9 mouse cellular contexts compared by ENCODE assay signal in the genomic region with DNA sequence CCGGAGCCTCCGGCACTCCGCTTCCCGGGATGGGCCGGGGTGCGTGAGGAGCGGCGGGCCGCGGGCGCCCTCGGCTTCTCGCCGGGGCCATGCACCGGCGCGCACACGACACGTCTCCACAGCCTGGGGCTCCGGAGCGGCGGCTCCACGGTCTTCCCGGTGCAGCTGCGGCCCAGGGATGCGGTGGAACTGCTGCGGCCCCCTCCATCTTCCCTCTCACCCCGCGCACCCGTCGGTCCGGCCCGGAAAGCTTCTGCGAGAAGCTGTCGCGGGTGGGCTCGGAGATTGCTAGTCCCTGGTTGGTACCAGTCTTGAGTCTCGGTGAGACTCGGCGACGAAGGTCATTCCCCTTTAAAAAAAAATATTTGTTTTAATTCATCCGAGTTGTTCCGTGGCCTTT. TPM values are rescaled to one million over a fixed set of nuclear protein-coding genes. Genes with fewer than 3 reads are reported as not detected.
DNase-seq lines count a peak whose midpoint lies in the region; ATAC-seq and TF ChIP-seq lines count a peak whose summit lies in the region.
"Had no signal": no experiment of that assay in that cellular context is flagged by ENCODE, and none has a peak within 500 bp of the region (broad histone marks: within the 10 kb centered on the region; RNA-seq: fewer than 3 reads in every experiment).

No protein-coding gene starts in this region.

- no peak for DNase-seq in heart, adult 8-10 months (ENCODE audit: low spot score)
- DNase-seq in cerebellum, adult 18-20 months, result no peak
- DNase-seq in spleen, adult 18-20 months, result no peak

- peak overlapping the region; percentile 98 for H3K27ac ChIP-seq in heart, embryonic 12.5 days (ENCODE audit: poor library complexity, severe bottlenecking)
- H3K27ac ChIP-seq in embryonic fibroblast, embryonic 13.5 days (ENCODE audit: insufficient read depth, low read length), result peak overlapping the region; percentile 29; the same call in 1 of the 2 replicates
- peak overlapping the region; percentile 98 for H3K27ac ChIP-seq in limb, embryonic 13.5 days
- peak overlapping the region; percentile 98 for H3K27ac ChIP-seq in neural tube, embryonic 15.5 days (replicated peaks)

- ATAC-seq in heart, embryonic 12.5 days (ENCODE audit: insufficient number of reproducible peaks, low FRiP score), result peak; percentile 74
- ATAC-seq in limb, embryonic 13.5 days (ENCODE audit: low FRiP score, low read depth), result peak; percentile 58; the same call in 1 of the 2 replicates
- ATAC-seq in neural tube, embryonic 15.5 days (ENCODE audit: low FRiP score), result peak; percentile 70

- H3K27me3 ChIP-seq in heart, embryonic 12.5 days (replicated peaks), result 0 out of 2 replicates have a peak, but pooled peaks cover 3% of the 10 kb centered on the region
- peaks cover 28% of the 10 kb centered on the region for H3K27me3 ChIP-seq in E14TG2a.4 (ENCODE audit: insufficient read depth, low read length)
- H3K27me3 ChIP-seq in limb, embryonic 13.5 days, result no peaks in the 10 kb centered on the region
- H3K27me3 ChIP-seq in neural tube, embryonic 15.5 days (replicated peaks), result no peaks in the 10 kb centered on the region

- no peak for TF ChIP-seq POLR2A in embryonic fibroblast, embryonic 13.5 days (IDR thresholded peaks at IDR 0.05; ENCODE audit: low read depth, low read length)

- no peaks in the 10 kb centered on the region for H3K9me3 ChIP-seq in heart, embryonic 12.5 days (replicated peaks)
- no peaks in the 10 kb centered on the region for H3K9me3 ChIP-seq in E14TG2a.4 (ENCODE audit: low read length)
- no peaks in the 10 kb centered on the region for H3K9me3 ChIP-seq in limb, embryonic 13.5 days
- no peaks in the 10 kb centered on the region for H3K9me3 ChIP-seq in neural tube, embryonic 15.5 days (replicated peaks)

- peak overlapping the region; percentile 77 for H3K4me2 ChIP-seq in heart, embryonic 12.5 days
- H3K4me2 ChIP-seq in limb, embryonic 13.5 days (replicated peaks), result peak overlapping the region; percentile 69
- peak overlapping the region; percentile 77 for H3K4me2 ChIP-seq in neural tube, embryonic 15.5 days

- no peak for TF ChIP-seq CTCF in E14TG2a.4 (conservative IDR thresholded peaks at IDR 0.05; ENCODE audit: low read length)
- TF ChIP-seq CTCF in embryonic fibroblast, embryonic 13.5 days (IDR thresholded peaks at IDR 0.05; ENCODE audit: borderline replicate concordance, insufficient read depth, low read length), result no peak

- H3K4me3 ChIP-seq in heart, embryonic 12.5 days, result peak overlapping the region; percentile 91
- H3K4me3 ChIP-seq in E14TG2a.4 (replicated peaks; ENCODE audit: low read length), result peak overlapping the region; percentile 89
- peak overlapping the region; percentile 95 for H3K4me3 ChIP-seq in embryonic fibroblast, embryonic 13.5 days (ENCODE audit: insufficient read depth, low read length)
- peak overlapping the region; percentile 80 for H3K4me3 ChIP-seq in limb, embryonic 13.5 days
- H3K4me3 ChIP-seq in neural tube, embryonic 15.5 days (replicated peaks), result peak overlapping the region; percentile 89

- peak overlapping the region; percentile 95 for H3K9ac ChIP-seq in heart, embryonic 12.5 days
- peak overlapping the region; percentile 95 for H3K9ac ChIP-seq in limb, embryonic 13.5 days
- H3K9ac ChIP-seq in neural tube, embryonic 15.5 days (replicated peaks), result peak overlapping the region; percentile 94

- no peaks in the 10 kb centered on the region for H3K36me3 ChIP-seq in heart, embryonic 12.5 days
- H3K36me3 ChIP-seq in E14TG2a.4 (ENCODE audit: insufficient read depth, low read length), result no peaks in the 10 kb centered on the region
- H3K36me3 ChIP-seq in limb, embryonic 13.5 days, result no peaks in the 10 kb centered on the region
- H3K36me3 ChIP-seq in neural tube, embryonic 15.5 days, result no peaks in the 10 kb centered on the region
- H3K36me3 ChIP-seq: G1E had no signal

- WGBS in heart, embryonic 12.5 days, result under 1% methylated on average over 43 of the region's 43 CpGs
- 0% methylated on average over 21 of the region's 43 CpGs for WGBS in limb, embryonic 13.5 days
- under 1% methylated on average over 29 of the region's 43 CpGs for WGBS in neural tube, embryonic 15.5 days

- H3K4me1 ChIP-seq in heart, embryonic 12.5 days (replicated peaks), result peaks cover 12% of the 10 kb centered on the region; the same call in 1 of the 2 replicates
- peaks cover 12% of the 10 kb centered on the region for H3K4me1 ChIP-seq in E14TG2a.4 (replicated peaks; ENCODE audit: low read depth, low read length)
- H3K4me1 ChIP-seq in embryonic fibroblast, embryonic 13.5 days (ENCODE audit: control insufficient read depth, insufficient read depth, low read length), result peaks cover 9% of the 10 kb centered on the region
- peaks cover 32% of the 10 kb centered on the region for H3K4me1 ChIP-seq in limb, embryonic 13.5 days
- peaks cover 22% of the 10 kb centered on the region for H3K4me1 ChIP-seq in neural tube, embryonic 15.5 days

RNA-seq across cellular contexts. Expression of a gene that starts 1.6 kb away (rescaled TPM):
- 14.0 and 16.5 TPM in 2 replicates for polyA plus RNA-seq in heart, embryonic 12.5 days (2016; fragmentation: Nextera tagmentation; extraction: Ambion mirVana)
- total RNA-seq in heart, adult 8-10 months (2022), result 10 to 100 TPM in 2 of 4 experiments, 1 to 10 TPM in 2; 8.5 to 23.4 (median 11.4) TPM
- 83.1 and 105 TPM in 2 replicates for polyA plus RNA-seq in embryonic fibroblast, embryonic 13.5 days (2011; ENCODE audit: insufficient read length, low read depth, missing spikeins)
- polyA plus RNA-seq in limb, embryonic 13.5 days (2015; fragmentation: Nextera tagmentation; extraction: Ambion mirVana), result 22.5 and 24.3 TPM in 2 replicates
- polyA plus RNA-seq in neural tube, embryonic 15.5 days (2015; fragmentation: Nextera tagmentation; extraction: Ambion mirVana), result 51.8 and 57.4 TPM in 2 replicates
- polyA plus RNA-seq: G1E had no signal

RNA-seq across cellular contexts. Expression of a gene that starts 58.9 kb away (rescaled TPM):
- polyA plus RNA-seq in heart, embryonic 12.5 days (2016; fragmentation: Nextera tagmentation; extraction: Ambion mirVana), result 306 and 308 TPM in 2 replicates
- 100 to 1,000 TPM; 275 to 312 (median 290) TPM for total RNA-seq in heart, adult 8-10 months (2022)
- polyA plus RNA-seq in embryonic fibroblast, embryonic 13.5 days (2011; ENCODE audit: insufficient read length, low read depth, missing spikeins), result 102 and 121 TPM in 2 replicates
- polyA plus RNA-seq in limb, embryonic 13.5 days (2015; fragmentation: Nextera tagmentation; extraction: Ambion mirVana), result 411 and 442 TPM in 2 replicates
- polyA plus RNA-seq in neural tube, embryonic 15.5 days (2015; fragmentation: Nextera tagmentation; extraction: Ambion mirVana), result 384 and 410 TPM in 2 replicates

RNA-seq across cellular contexts. Expression of a gene that starts 59.0 kb away (rescaled TPM):
- polyA plus RNA-seq in heart, embryonic 12.5 days (2016; fragmentation: Nextera tagmentation; extraction: Ambion mirVana), result 0.28 and 0.37 TPM in 2 replicates
- total RNA-seq in heart, adult 8-10 months (2022), result under 1 TPM; 0.12 to 0.29 (median 0.22) TPM
- 0.33 and 0.58 TPM in 2 replicates for polyA plus RNA-seq in embryonic fibroblast, embryonic 13.5 days (2011; ENCODE audit: insufficient read length, low read depth, missing spikeins)
- 0.40 and 0.51 TPM in 2 replicates for polyA plus RNA-seq in limb, embryonic 13.5 days (2015; fragmentation: Nextera tagmentation; extraction: Ambion mirVana)
- 0.44 and 2.8 TPM in 2 replicates for polyA plus RNA-seq in neural tube, embryonic 15.5 days (2015; fragmentation: Nextera tagmentation; extraction: Ambion mirVana)

Comparison
In these comparisons a context has a peak if more than half of its experiments do, and no peak if none do; other contexts are left out.
1. H3K27ac ChIP-seq: peak in every context shown above with its lines; median percentile 98 in heart, embryonic 12.5 days; 98 in limb, embryonic 13.5 days; 98 in neural tube, embryonic 15.5 days; 29 in embryonic fibroblast, embryonic 13.5 days.